Comparison of ENCODE assay signal across 13 mouse cellular contexts in genomic region chr4:140689873-140690655, GRCm38 (mm10). TPM values are rescaled to one million over a fixed set of nuclear protein-coding genes. Genes with fewer than 3 reads are reported as not detected.
DNase-seq lines count a peak whose midpoint lies in the region; ATAC-seq and TF ChIP-seq lines count a peak whose summit lies in the region.
"Had no signal": no experiment of that assay in that cellular context is flagged by ENCODE, and none has a peak within 500 bp of the region (broad histone marks: within the 10 kb centered on the region; RNA-seq: fewer than 3 reads in every experiment).

No protein-coding gene starts in this region.

- H3K4me1 ChIP-seq in lung, embryonic 15.5 days, result peaks cover 8% of the 10 kb centered on the region
- H3K4me1 ChIP-seq in lung, adult 2 months (ENCODE audit: control insufficient read depth, insufficient read depth, low read length), result no peaks in the 10 kb centered on the region
- H3K4me1 ChIP-seq in ES-Bruce4 (ENCODE audit: control insufficient read depth, insufficient read depth, low read length), result peaks cover 10% of the 10 kb centered on the region
- peaks cover 44% of the 10 kb centered on the region for H3K4me1 ChIP-seq in liver, embryonic 11.5 days (replicated peaks; ENCODE audit: control insufficient read depth, insufficient read depth, low read length)
- H3K4me1 ChIP-seq in stomach, postnatal 0 days (replicated peaks; ENCODE audit: control insufficient read depth, insufficient read depth), result no peaks in the 10 kb centered on the region
- H3K4me1 ChIP-seq: hindbrain, embryonic 13.5 days had no signal

- no peak overlapping the region for H3K4me3 ChIP-seq in lung, embryonic 15.5 days
- no peak overlapping the region for H3K4me3 ChIP-seq in lung, adult 2 months (replicated peaks; ENCODE audit: extremely low read depth, low read depth, low read length)
- H3K4me3 ChIP-seq in ES-Bruce4 (ENCODE audit: low read depth, low read length), result peak overlapping the region; percentile 39
- 0 out of 2 replicates have a peak overlapping the region, but pooled peaks have one; percentile 16 for H3K4me3 ChIP-seq in liver, embryonic 11.5 days (ENCODE audit: low read depth, low read length)
- no peak overlapping the region for H3K4me3 ChIP-seq in stomach, postnatal 0 days (ENCODE audit: low read depth, low read length)
- H3K4me3 ChIP-seq: embryonic facial prominence, embryonic 12.5 days; hindbrain, embryonic 13.5 days; limb, embryonic 15.5 days had no signal

- no peak for ATAC-seq in lung, embryonic 15.5 days (ENCODE audit: borderline replicate concordance, extremely low read depth, low FRiP score, low TSS enrichment)
- ATAC-seq in liver, embryonic 11.5 days (replicated peaks; ENCODE audit: low FRiP score), result peak; percentile 71
- ATAC-seq in stomach, postnatal 0 days (ENCODE audit: low FRiP score, low TSS enrichment), result no peak

- H3K9ac ChIP-seq in lung, embryonic 15.5 days, result no peak overlapping the region
- H3K9ac ChIP-seq in ES-Bruce4 (ENCODE audit: low read depth, poor library complexity, severe bottlenecking), result peak overlapping the region; percentile 46
- peak overlapping the region; percentile 31; the same call in 1 of the 2 replicates for H3K9ac ChIP-seq in liver, embryonic 11.5 days (ENCODE audit: low read depth, low read length)
- H3K9ac ChIP-seq in stomach, postnatal 0 days (ENCODE audit: low read length), result no peak overlapping the region
- H3K9ac ChIP-seq: embryonic facial prominence, embryonic 12.5 days; hindbrain, embryonic 13.5 days; limb, embryonic 15.5 days had no signal

- 0 out of 2 replicates have a peak overlapping the region, but pooled peaks have one; percentile 11 for H3K27ac ChIP-seq in lung, embryonic 15.5 days
- H3K27ac ChIP-seq in ES-Bruce4 (ENCODE audit: insufficient read depth, low read length), result peak overlapping the region; percentile 90
- peak overlapping the region; percentile 60 for H3K27ac ChIP-seq in liver, embryonic 11.5 days (ENCODE audit: low read depth, low read length)
- H3K27ac ChIP-seq in stomach, postnatal 0 days (replicated peaks), result peak overlapping the region; percentile 45; the same call in 1 of the 2 replicates
- H3K27ac ChIP-seq: embryonic facial prominence, embryonic 12.5 days; hindbrain, embryonic 13.5 days; limb, embryonic 15.5 days had no signal

- no peak for TF ChIP-seq CTCF in lung, adult 2 months (IDR thresholded peaks at IDR 0.05; ENCODE audit: insufficient read depth, low read length)
- TF ChIP-seq CTCF in ES-Bruce4 (IDR thresholded peaks at IDR 0.05; ENCODE audit: low read depth, low read length), result no peak
- TF ChIP-seq CTCF in stomach, postnatal 0 days (IDR thresholded peaks at IDR 0.05; ENCODE audit: low read depth), result no peak

- TF ChIP-seq EP300 in ES-Bruce4 (IDR thresholded peaks at IDR 0.05; ENCODE audit: insufficient read depth, low read depth, low read length), result peak; percentile 57; the same call in 1 of the 2 replicates
- TF ChIP-seq EP300 in stomach, postnatal 0 days (optimal IDR thresholded peaks at IDR 0.05), result no peak

- no peak for TF ChIP-seq POLR2A in lung, adult 2 months (IDR thresholded peaks at IDR 0.05; ENCODE audit: borderline replicate concordance, extremely low read depth, low read depth, low read length)
- no peak for TF ChIP-seq POLR2A in ES-Bruce4 (IDR thresholded peaks at IDR 0.05; ENCODE audit: insufficient read depth, low read length)

- DNase-seq in lung, adult 2 months, result no peak
- no peak for DNase-seq in liver, embryonic 11.5 days (ENCODE audit: low spot score)
- no peak for DNase-seq in stomach, postnatal 0 days (ENCODE audit: low spot score)
- DNase-seq in kidney, adult 18-20 months, result no peak
- no peak for DNase-seq in kidney, postnatal 14 days
- DNase-seq in right cerebral cortex, adult 18-20 months, result no peak

- no peaks in the 10 kb centered on the region for H3K36me3 ChIP-seq in lung, embryonic 15.5 days
- H3K36me3 ChIP-seq in ES-Bruce4 (ENCODE audit: control insufficient read depth, insufficient read depth, low read length, poor library complexity, severe bottlenecking), result no peaks in the 10 kb centered on the region
- H3K36me3 ChIP-seq in liver, embryonic 11.5 days (ENCODE audit: control insufficient read depth, insufficient read depth, low read length), result no peaks in the 10 kb centered on the region
- H3K36me3 ChIP-seq in stomach, postnatal 0 days (ENCODE audit: control insufficient read depth, insufficient read depth, low read length), result no peaks in the 10 kb centered on the region
- H3K36me3 ChIP-seq: embryonic facial prominence, embryonic 12.5 days; hindbrain, embryonic 13.5 days; limb, embryonic 15.5 days had no signal

- H3K27me3 ChIP-seq in lung, embryonic 15.5 days, result no peaks in the 10 kb centered on the region
- H3K27me3 ChIP-seq in ES-Bruce4 (ENCODE audit: control insufficient read depth, insufficient read depth, low read length, poor library complexity, severe bottlenecking), result no peaks in the 10 kb centered on the region
- no peaks in the 10 kb centered on the region for H3K27me3 ChIP-seq in liver, embryonic 11.5 days (replicated peaks; ENCODE audit: control insufficient read depth, insufficient read depth, low read length)
- no peaks in the 10 kb centered on the region for H3K27me3 ChIP-seq in stomach, postnatal 0 days (ENCODE audit: control insufficient read depth, insufficient read depth, low read length)
- H3K27me3 ChIP-seq: embryonic facial prominence, embryonic 12.5 days; hindbrain, embryonic 13.5 days; limb, embryonic 15.5 days had no signal

- WGBS in lung, embryonic 15.5 days, result 46% methylated on average over 16 of the region's 16 CpGs
- WGBS in lung, adult 2 months, result 55% methylated on average over 16 of the region's 16 CpGs
- WGBS in liver, embryonic 11.5 days, result 52% methylated on average over 16 of the region's 16 CpGs
- 45% methylated on average over 16 of the region's 16 CpGs for WGBS in stomach, postnatal 0 days

- H3K9me3 ChIP-seq in lung, embryonic 15.5 days, result no peaks in the 10 kb centered on the region
- no peaks in the 10 kb centered on the region for H3K9me3 ChIP-seq in ES-Bruce4 (replicated peaks; ENCODE audit: control insufficient read depth, insufficient read depth, low read length, poor library complexity, severe bottlenecking)
- H3K9me3 ChIP-seq in liver, embryonic 11.5 days (ENCODE audit: control insufficient read depth, low read length), result no peaks in the 10 kb centered on the region
- no peaks in the 10 kb centered on the region for H3K9me3 ChIP-seq in stomach, postnatal 0 days (ENCODE audit: control insufficient read depth, low read length)
- H3K9me3 ChIP-seq: embryonic facial prominence, embryonic 12.5 days; hindbrain, embryonic 13.5 days; limb, embryonic 15.5 days had no signal

- H3K4me2 ChIP-seq in lung, embryonic 15.5 days, result peak overlapping the region; percentile 12; the same call in 1 of the 2 replicates
- H3K4me2 ChIP-seq in liver, embryonic 11.5 days, result peak overlapping the region; percentile 51
- H3K4me2 ChIP-seq in stomach, postnatal 0 days (replicated peaks; ENCODE audit: low read depth), result 0 out of 2 replicates have a peak overlapping the region, but pooled peaks have one; percentile 14
- H3K4me2 ChIP-seq: embryonic facial prominence, embryonic 12.5 days; hindbrain, embryonic 13.5 days; limb, embryonic 15.5 days had no signal

RNA-seq across cellular contexts. Expression of gene Rcc2, which starts 10.3 kb away (rescaled TPM):
- polyA plus RNA-seq in lung, embryonic 15.5 days (2015; fragmentation: Nextera tagmentation; extraction: Ambion mirVana), result 58.0 and 58.8 TPM in 2 replicates
- polyA plus RNA-seq in lung, adult 2 months (2012; rRNA removed), result 40.6 and 49.6 TPM in 2 replicates
- polyA plus RNA-seq in ES-Bruce4 (2011; ENCODE audit: insufficient read depth, insufficient read length, low read depth, missing spikeins), result 222 and 227 TPM in 2 replicates
- 66.7 and 74.5 TPM in 2 replicates for polyA plus RNA-seq in liver, embryonic 11.5 days (2014; fragmentation: Nextera tagmentation; extraction: Ambion mirVana)
- 18.9 and 20.4 TPM in 2 replicates for polyA plus RNA-seq in stomach, postnatal 0 days (2015; fragmentation: Nextera tagmentation; extraction: Ambion mirVana)

RNA-seq across cellular contexts. Expression of gene Arhgef10l, which starts 24.3 kb away (rescaled TPM):
- 14.8 and 16.6 TPM in 2 replicates for polyA plus RNA-seq in lung, embryonic 15.5 days (2015; fragmentation: Nextera tagmentation; extraction: Ambion mirVana)
- polyA plus RNA-seq in lung, adult 2 months (2012; rRNA removed), result 29.2 and 34.6 TPM in 2 replicates
- polyA plus RNA-seq in ES-Bruce4 (2011; ENCODE audit: insufficient read depth, insufficient read length, low read depth, missing spikeins), result 7.5 and 7.7 TPM in 2 replicates
- 5.0 and 6.7 TPM in 2 replicates for polyA plus RNA-seq in liver, embryonic 11.5 days (2014; fragmentation: Nextera tagmentation; extraction: Ambion mirVana)
- 11.3 and 12.7 TPM in 2 replicates for polyA plus RNA-seq in stomach, postnatal 0 days (2015; fragmentation: Nextera tagmentation; extraction: Ambion mirVana)

RNA-seq across cellular contexts. Expression of gene Padi6, which starts 52.4 kb away (rescaled TPM):
- 0.06 TPM in 1 of 2 replicates, not detected in the other for polyA plus RNA-seq in lung, embryonic 15.5 days (2015; fragmentation: Nextera tagmentation; extraction: Ambion mirVana)
- not detected in 2 replicates for polyA plus RNA-seq in lung, adult 2 months (2012; rRNA removed)
- 0.29 TPM in 1 of 2 replicates, not detected in the other for polyA plus RNA-seq in ES-Bruce4 (2011; ENCODE audit: insufficient read depth, insufficient read length, low read depth, missing spikeins)
- not detected in 2 replicates for polyA plus RNA-seq in liver, embryonic 11.5 days (2014; fragmentation: Nextera tagmentation; extraction: Ambion mirVana)
- not detected in 2 replicates for polyA plus RNA-seq in stomach, postnatal 0 days (2015; fragmentation: Nextera tagmentation; extraction: Ambion mirVana)
- polyA plus RNA-seq: embryonic facial prominence, embryonic 12.5 days; hindbrain, embryonic 13.5 days; limb, embryonic 15.5 days; neural tube, embryonic 11.5 days; small intestine, adult 2 months had no signal

Comparison
In these comparisons a context has a peak if more than half of its experiments do, and no peak if none do; other contexts are left out.
1. H3K27ac ChIP-seq: peak in every context shown above with its lines; median percentile 90 in ES-Bruce4; 60 in liver, embryonic 11.5 days; 45 in stomach, postnatal 0 days; 11 in lung, embryonic 15.5 days.
2. H3K4me3 ChIP-seq: peak in ES-Bruce4 (single experiment) and liver, embryonic 11.5 days (single experiment); none in lung, embryonic 15.5 days (single experiment), lung, adult 2 months (single experiment) and stomach, postnatal 0 days (single experiment).
3. H3K9ac ChIP-seq: peak in ES-Bruce4 (single experiment) and liver, embryonic 11.5 days (single experiment); none in lung, embryonic 15.5 days (single experiment) and stomach, postnatal 0 days (single experiment).
4. Peak in every context shown above with its lines, with median percentiles within 50 percentile points of each other: H3K4me2 ChIP-seq.